Mouse (Mus musculus) thymus, postnatal 0 days (tissue): ENCODE measurements around the gene Myo1b. TPM values are rescaled to one million over a fixed set of nuclear protein-coding genes. Genes with fewer than 3 reads are reported as not detected.

Experiments used
- DNase-seq: peaks from one replicate; pipeline ENCODE4 v3.0.0-alpha.2; 2015; ENCODE audit warnings: low spot score
- polyA plus RNA-seq: library from polyadenylated mRNA; unstranded; fragments of >200 nt; fragmentation: Nextera tagmentation; extraction: Ambion mirVana; gene quantifications from 2 replicates; pipeline ENCODE4 v1.2.1, GENCODE M21; 2015

Myo1b gene
- polyA plus RNA-seq, 1 experiment from 2014 or later: 22.1 TPM

DNA sequence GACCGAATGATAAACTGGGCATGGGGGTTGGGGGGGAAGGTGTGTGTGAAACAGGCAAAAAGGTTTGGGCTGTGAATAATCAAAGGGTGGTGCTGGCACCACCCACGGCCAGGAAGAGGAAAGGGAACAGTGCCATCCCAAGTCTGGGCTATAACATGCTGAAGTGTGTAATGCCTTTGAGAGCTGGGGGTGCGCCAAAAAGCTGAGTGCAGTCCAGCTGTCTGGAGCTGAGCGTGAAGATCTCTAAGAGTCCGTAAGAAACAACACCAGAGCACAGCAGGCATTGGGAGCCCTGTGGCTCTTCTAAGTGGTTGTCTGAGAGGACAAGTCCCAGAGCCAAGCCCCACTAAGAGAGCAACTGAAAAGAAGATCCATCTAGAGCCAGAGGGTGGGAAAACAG, 63.6 kb downstream of the Myo1b start:
- DNase-seq: no peak

DNA sequence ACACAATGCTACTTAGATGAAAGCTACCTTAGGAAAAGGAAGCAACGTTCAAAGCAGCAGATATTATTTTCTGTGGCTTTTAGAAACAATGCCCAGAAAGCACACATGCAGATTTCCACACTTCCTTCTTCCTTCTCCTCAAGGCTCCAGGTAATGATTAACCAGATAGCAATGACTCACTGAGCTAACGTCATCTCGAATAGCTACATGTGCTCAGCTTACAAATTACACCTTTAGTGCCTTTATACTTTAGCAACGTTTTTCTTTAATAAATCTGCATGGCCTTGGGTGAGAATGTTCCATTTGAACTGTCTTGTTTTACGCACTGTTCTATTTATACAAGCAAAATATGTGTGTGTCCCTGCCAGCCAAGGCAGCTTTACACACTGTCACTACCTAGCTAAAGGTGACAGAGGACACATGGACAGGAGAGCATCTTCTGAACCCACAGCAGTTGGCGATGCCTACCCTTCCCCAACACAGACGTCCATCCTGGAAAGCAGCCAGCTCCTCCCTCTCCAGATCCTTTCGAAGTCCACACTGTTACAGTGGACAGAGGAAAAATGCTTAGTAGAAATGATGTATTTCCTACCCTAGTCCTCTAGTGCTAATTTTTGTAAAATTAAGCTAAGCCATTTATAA, 66.2 kb downstream of the Myo1b start:
- no peak for DNase-seq

DNA sequence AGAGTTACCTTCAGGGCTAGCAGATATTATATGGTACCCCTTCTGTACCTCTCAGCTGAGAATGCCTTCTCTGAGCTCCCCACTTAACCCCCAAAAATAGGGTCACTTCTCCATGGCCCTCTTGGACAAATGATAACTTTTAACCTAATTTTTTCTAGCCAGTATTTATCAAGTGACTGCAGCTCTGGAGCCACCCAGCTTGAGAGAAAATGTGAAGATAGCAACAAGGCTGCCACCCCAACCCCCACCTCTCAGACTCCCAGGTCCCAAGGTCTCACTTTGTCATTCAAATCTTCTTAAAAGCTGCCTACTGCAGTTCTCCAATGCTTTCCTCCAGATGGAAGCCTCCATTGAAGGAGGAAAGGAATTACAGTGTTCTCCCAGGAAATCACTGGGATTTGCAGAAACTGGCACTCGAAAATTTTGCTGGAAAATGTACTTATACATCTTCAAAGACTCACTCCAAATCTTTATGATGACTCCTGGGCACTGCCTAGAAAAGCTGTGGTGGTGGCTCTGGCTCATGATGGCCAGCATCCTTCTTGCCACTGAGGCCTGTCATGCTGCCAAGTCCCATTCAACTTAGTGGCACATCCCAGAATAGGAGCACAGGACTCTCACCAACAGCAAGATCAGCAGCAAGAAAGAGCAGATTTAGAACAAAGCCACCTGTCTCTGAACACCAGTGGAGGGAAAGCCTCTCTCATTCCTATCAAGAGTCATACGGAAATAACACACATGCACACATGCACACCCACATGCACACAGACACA, 70.4 kb downstream of the Myo1b start:
- DNase-seq: no peak

DNA sequence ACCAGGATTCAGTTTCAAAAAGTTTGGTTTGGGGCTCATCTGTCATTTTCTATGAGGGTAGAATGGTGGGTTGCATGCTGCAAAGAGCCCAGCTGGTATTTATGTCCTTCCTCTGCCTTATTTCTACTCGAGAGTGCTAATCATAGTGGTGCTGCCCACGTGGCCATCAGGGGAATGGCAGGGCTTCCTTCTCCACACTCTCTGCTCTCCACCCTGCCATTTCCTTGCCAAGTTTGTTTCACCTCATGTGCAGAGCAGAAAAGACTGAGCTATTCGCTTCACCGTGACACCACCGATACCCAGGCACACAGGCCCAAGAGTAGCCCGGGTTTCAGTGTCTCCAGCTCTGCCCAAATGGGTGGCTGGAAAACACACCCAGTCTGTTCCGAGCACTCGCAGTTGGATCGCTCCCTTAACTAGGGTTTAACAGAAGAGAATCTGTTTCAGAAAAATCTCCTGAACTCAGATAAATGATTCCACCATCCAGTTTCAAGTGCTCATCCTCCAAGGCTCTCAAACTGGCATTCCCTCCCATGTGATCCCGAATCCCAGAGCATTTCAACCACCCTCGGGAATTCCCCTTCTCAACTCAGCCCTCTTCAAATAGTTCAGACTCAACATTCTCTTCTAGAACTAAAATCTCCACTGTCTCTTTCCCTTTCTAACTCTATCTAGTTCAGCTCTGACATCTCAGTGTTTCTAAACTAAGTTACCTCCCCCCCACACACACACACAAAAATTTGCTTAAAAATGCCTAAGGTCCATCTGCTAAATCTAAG, 77.8 kb downstream of the Myo1b start:
- no peak for DNase-seq

DNA sequence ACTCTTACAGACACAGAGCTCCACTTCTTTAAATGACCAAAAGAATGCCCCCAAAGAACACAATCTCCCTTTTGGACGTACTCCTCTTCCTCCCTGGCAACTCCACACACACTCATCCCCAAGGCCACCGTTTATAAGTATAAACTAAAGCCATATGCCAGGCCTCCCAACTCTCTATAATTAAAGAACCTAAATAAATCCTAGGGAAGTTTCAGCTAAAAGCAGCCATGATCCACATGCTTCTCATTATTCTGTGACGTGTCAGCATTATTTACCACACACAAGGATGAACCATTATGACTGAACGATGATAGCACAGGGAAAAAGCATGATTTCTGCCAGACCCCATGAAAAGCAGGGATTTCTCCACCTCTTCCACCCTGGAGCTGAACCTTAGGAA, 78.6 kb downstream of the Myo1b start:
- no peak for DNase-seq

DNA sequence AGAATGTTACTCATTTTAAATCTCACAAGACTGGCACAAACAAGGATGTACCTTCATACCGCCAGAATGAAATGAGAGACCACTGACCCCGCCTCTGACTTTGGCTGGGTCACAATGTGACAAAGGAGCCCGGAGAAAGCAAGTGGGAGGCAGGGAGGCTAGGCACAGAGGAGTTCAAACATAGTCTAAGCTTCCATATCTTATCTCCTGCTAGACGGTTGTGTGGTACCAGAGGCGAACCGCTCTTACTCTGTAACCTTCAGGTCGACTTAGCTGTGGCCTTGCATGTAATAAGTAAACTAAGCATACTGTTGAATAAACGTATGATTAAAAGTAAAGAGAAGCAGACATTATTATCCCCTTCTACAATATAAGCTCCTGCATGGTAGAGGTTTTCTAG, 80.1 kb downstream of the Myo1b start:
- no peak for DNase-seq

DNA sequence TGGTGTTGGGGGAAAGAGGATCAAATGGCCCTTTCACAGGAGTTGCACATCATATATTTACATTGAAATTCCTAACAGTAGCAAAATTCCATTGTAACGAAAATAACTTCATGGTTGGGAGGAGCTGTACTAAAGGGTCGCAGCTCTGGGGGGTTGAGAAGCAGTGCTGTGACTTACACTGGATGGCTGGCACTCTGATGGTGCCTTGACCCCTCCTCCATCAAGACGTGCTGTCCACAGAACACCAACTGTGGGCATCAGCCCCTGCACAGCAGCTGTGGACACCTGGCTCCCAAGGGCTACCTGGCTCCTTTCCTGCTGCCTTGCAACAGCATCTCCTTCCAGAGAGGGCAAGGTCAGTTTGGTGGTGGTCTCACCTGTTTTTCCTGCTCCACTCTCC, 81.8 kb downstream of the Myo1b start:
- no peak for DNase-seq

DNA sequence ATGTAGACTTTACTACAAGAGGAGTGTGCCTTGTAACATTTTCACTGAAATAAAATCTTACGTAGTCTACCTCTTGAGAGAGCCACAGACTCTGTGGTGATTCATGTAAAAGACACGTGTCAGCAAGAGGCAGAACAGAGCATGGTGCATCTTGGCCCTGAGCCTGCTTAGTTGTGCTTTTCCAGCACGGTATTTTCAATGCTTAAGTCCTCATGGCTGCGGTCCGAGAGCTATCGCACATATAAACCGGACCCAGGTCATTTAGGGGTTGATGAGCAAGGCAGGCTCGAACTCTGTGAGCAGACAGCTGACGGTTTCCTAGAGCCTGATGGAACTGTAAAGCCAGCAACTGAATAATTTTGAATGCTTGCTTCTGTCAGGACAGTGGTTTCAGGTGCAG, 86.5 kb downstream of the Myo1b start:
- no peak for DNase-seq

DNA sequence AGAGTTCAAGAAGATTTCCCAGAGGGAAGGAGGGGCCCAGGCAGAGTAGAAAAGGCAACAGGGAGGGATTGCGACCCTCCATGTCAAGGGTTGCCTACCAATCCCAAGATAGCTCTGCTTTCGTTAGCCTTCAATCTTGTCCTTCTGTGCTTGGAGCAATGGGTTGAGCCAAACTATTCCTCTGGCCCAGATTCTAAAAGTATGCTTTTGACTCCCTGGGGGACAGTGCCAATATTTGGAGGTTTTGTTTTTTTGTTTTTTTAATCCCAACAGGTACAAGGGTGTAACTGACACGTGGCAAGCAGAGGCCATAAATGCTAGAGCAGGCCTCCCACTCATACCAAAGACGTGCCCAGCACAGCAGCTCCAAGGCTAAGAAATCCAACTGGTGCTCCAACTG, 93.3 kb downstream of the Myo1b start:
- no peak for DNase-seq

DNA sequence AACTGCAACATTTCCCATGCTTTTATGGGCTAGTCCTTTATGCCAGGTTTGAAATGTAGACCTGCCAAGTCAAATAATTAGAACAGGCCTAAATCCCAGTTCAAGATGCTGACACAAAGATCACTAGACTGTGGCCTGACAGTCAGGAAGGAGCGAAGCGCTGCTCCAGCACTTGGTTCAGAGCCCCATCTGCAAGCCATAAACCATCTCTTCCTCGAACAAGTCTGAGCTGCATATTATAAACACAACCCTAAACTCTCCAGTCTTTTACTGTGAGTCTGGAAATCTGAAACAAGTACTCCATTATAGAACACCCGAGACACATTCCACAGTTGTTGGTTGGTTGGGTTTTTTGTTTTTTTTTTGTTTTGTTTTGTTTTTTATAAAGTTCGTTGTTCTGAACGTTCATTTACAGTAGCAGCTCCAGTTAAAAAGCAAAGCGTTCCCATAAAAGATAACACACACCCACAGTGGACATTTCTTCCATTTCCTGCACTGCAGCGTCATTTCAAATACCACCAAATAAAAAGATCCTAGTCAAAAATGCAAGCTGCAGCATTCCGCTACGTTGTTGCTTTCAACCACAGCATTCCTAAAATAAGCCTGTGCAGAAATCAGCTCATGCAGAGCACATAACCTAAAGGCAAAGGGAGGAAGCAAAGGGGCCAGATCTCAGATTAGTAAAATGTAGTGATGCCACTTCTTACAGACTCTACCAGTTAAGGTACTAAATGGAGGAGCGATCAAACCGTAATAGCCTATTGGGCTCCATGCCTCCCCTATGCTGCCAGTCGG, 94.0 kb downstream of the Myo1b start:
- no peak for DNase-seq

DNA sequence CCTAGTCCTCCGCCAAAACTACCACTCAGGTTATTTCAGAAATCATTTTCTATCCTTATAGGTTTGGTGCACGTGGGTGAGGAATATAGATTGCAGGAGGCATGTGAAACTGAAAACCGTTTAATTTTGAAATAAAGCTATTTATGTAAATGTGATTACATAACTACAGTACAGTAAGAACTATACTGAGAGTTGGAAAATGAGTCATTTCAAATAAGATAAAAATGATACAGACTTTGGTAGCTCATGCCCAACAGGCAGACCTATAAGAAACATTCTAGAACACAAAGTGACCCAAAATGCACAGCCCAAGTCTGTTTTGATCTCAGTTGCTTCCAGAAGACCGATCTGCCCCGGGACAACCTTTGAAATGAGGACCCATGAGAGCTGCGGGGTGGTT, 95.4 kb downstream of the Myo1b start:
- no peak for DNase-seq

DNA sequence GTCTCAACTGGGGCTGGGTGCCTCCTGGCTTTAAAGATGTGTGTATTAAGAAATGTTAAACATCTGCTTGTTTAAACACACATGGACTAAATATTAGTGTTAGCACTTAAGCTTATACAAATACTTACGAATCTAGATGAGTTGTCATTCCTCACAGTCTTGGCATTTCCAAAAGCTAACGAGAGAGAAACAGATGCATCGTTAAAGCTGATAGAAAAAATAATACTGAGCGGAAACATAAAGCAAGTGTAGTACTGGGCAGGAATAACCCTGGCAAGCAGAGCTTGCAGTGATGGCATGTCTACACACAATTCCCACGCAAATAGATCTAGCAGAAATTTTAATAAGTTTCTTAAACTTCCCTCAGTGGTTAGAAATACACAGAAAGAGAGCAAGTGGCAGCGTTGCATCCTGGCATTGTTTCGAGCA, 95.8 kb downstream of the Myo1b start:
- DNase-seq: no peak

DNA sequence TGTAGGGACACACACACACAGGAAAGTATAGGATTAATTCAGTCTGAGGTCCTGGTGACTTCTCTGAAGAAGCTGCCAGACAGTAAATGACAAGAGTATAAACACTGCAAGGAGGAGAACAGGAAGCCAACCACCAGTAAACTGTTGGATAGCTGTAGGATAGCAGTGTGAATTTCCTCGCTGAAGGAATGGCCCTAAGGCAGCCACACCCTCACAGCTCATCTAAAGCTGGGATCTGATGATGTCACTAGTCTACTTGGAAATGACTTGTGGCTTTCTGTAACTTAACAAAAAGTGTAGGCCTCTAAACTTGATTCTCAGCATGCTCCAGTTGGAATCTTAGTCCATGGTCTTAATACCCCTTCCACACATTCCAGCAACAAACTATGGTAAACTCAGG, 100.2 kb downstream of the Myo1b start:
- no peak for DNase-seq

DNA sequence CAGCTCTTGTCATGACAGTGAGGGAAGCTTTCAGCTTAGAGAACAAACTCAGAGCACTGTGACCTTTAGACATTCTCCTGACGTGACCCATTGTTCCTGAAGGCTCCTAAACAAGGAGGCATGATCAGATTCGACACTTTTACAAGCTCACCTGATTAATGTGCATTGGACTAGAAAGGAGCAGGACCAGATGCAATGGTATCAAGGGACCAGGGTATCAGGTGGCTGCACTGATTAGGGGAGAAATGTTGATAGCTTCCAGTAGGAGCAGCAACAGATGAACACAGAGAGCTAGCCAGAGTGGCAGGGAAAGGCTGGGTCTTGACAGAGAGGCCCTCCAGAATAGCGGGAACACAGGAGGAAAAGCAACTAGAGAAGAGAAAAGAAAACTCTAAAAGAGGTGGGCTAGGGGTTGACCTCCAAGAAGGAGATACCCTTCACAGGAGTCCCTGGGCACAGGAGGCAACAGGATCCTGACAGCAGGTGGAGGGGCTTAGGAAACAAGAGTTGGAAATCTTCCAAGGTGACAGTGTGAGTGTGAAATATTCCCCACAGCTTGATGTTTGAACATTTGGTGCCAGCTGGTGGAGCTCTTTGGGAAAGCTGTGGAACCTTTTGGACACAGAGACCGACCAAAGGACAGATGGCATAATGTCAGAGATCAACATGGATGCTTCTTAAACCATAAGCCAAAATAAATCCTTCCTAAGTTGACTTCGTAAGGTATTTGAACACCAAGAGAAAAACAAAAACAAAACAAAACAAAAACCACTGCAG, 100.8 kb downstream of the Myo1b start:
- no peak for DNase-seq

DNA sequence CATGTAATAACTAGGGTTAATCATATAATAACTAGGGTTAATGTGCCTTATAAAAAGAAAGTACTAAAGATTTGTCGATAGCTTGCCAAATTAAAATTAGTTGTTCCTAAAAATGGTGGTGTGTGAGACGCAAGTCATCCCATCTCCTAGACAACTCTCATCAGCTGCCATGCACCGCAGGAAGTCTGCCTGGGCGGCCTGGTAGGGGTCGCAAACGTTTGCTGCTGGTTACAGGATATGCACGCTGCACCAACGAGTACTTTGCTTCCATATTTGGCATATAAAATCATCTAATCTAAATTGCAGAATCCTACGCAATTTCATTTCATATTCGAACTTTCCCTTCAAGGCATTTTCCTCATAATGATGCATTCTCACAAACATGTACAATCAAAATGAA, 107.0 kb downstream of the Myo1b start:
- DNase-seq: no peak

DNA sequence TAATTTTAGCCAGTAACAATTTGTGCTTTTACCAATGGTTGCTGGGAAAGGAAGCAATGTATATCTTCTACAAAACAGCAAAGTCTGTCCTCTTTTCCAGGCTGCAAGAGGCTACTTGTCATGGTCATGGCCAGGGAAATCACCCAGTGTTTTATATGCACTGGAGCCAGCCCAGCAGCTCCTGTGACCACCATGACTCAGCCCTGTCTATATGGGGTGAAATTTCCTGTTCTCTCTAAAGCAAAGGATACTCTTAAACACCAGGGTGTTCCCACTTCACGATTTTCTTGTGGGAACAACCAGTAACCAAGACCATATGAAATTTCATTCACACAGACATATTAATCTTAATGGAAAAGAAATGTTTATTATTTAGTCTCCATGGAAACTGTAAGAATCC, 107.6 kb downstream of the Myo1b start:
- DNase-seq: no peak

DNA sequence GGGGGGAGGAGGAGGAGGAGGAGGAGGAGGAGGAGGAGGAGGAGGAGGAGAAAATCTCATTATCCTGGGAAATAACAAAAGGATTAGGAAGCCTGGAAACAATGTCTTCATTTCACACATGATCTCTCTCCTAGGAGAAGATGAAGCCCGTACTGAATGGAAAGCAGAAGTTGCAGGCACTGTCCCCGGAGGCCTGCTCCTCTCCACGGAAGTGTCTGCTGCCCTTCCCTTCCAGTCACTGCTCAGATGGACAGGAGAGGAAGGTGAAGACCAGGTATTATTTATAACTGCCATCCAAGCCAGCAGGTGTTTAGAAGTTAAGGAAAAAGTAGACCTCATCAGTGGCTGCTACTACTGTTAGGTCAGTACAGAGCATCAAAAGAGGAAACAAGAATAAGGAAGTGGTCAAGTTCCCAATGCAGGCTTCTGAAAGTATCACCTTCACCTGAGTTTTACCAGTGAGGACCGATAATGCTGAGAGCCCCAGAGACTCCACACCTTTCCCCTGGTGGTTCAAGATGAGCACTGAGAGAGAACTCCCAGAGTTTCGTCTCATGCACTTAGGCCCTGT, 110.7 kb downstream of the Myo1b start:
- no peak for DNase-seq

DNA sequence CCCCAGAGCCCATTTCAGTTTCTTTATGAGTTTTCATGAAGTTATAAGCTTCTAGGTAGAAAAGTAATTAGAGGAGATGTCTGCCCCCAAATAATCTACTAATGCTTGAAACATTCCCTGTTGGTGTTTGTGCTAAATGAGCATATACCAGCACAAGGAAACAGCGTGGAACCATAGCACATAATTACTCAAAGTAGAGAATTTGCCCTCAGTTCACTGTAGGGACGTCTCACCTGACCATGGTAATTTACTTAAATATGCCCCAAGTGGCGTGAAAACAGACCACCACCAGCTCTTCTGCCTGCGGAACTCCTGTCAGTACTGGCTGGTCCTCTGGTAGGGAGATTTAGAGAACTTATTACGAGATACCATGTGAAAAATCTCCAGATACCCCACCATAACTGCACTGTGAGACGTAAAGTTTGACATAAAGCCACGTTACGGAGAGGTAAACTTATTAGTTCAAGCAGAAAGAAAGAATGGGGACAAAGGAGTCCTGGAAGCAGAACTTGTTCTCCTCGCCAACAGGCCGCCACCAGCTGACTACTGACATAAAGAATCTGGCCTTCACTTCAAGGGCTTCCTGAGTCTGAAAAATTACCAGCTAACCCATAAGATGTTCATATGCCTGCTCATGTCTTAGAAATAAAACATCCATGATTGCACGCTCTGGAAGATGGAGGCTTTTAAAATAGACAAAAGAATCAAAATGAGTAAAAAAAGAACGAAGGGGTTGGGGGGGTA, 111.4 kb downstream of the Myo1b start:
- no peak for DNase-seq

DNA sequence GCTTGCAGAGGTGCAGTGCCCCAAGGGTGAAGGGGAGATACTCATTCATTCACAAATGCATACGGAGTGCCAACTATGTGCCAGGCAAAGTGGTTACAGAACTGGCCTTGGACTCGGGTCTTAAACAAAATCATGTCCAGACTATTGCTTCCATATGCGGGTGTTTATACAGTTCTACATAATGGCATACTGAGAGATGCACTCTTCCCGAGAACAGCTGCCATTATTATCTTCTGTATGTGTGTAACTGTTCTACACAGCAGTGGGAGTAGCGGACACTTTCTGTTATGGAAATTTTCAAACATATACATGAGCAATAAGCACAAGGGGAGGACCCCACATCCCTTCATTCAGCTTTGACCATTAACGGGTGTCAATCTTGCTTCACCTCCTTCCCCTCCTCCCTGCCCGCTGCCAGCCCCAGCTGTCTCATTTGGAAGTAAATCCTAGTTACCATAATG, 117.8 kb downstream of the Myo1b start:
- DNase-seq: no peak
